Mouse (Mus musculus) ES-E14 (cell line): Measurements from ENCODE around the gene Rgs1.

Experiments
- CHD2 ChIP-seq: IDR thresholded peaks from 2 replicates; pipeline ENCODE4 v1.6.1; 2014; ENCODE audit warnings: mild to moderate bottlenecking, low read depth, low read length, inconsistent platforms
- MAFK ChIP-seq: IDR thresholded peaks from 2 replicates; pipeline ENCODE4 v1.6.1; 2014; ENCODE audit warnings: mild to moderate bottlenecking, low read depth, low read length, inconsistent platforms; ENCODE audit not compliant: insufficient read depth
- ZC3H11A ChIP-seq: IDR thresholded peaks from 2 replicates; pipeline ENCODE4 v1.6.1; 2012; ENCODE audit warnings: low read depth, mild to moderate bottlenecking, inconsistent platforms, low read length, borderline replicate concordance
- ZNF384 ChIP-seq: IDR thresholded peaks from 2 replicates; pipeline ENCODE4 v1.6.1; 2012; ENCODE audit warnings: low read depth, low read length, inconsistent platforms

GRCm38 (mm10) chr1:144269112-144269511, 20.1 kb upstream of the Rgs1 start:
- no peak for TF ChIP-seq ZC3H11A
- no peak for TF ChIP-seq MAFK
- TF ChIP-seq ZNF384, result no peak
- TF ChIP-seq CHD2, result no peak
